Mouse (Mus musculus) cerebellum, adult 2 months (tissue): ENCODE data around the gene Dand5.
A peak's percentile ranks its signal among the peaks of the same experiment; 100 is the strongest.

Experiments
- CTCF ChIP-seq: fragments of 200-500 bp; IDR thresholded peaks from 2 replicates; pipeline ENCODE4 v1.5.1; 2011; ENCODE audit warnings: low read depth, mild to moderate bottlenecking, control low read depth, low read length, moderate library complexity, borderline replicate concordance; ENCODE audit not compliant: insufficient read depth
- POLR2A ChIP-seq: fragments of 200-500 bp; IDR thresholded peaks from 2 replicates; pipeline ENCODE4 v1.6.1; 2011; ENCODE audit warnings: low read length, control low read depth, borderline replicate concordance; ENCODE audit not compliant: insufficient read depth

- TF ChIP-seq CTCF (no peak), POLR2A (peak; percentile 9; the same call in 1 of the 2 replicates)
These were observed 24.0 kb downstream of the Dand5 start for GRCm38 (mm10) chr8:84798446-84799135.
